Mouse (Mus musculus) small intestine, adult 2 months (tissue): ENCODE results near the gene Tap2. TPM values are rescaled to one million over a fixed set of nuclear protein-coding genes. Genes with fewer than 3 reads are reported as not detected.
"Not testable (repeated sequence)": the region's sequence is repeated elsewhere in the genome, so short reads cannot be mapped to it uniquely, and the experiment has no call there.

Experiments
- H3K27ac ChIP-seq: fragments of 200-500 bp; 2 replicates; pipeline ENCODE4 v1.5.1; 2012; ENCODE audit warnings: low read depth, low read length, control low read depth, inconsistent platforms; ENCODE audit not compliant: insufficient read depth
- H3K27me3 ChIP-seq: fragments of 200-500 bp; 2 replicates; pipeline ENCODE4 v1.6.1; 2012; ENCODE audit warnings: mild to moderate bottlenecking, moderate library complexity, low read length, inconsistent platforms; ENCODE audit not compliant: control insufficient read depth, insufficient read depth
- H3K36me3 ChIP-seq: fragments of 200-500 bp; 2 replicates; pipeline ENCODE4 v1.6.1; 2012; ENCODE audit warnings: mild to moderate bottlenecking, low read length, control low read depth, inconsistent platforms; ENCODE audit not compliant: control insufficient read depth, insufficient read depth
- H3K4me1 ChIP-seq: fragments of 200-500 bp; 2 replicates; pipeline ENCODE4 v1.6.1; 2012; ENCODE audit warnings: low read length, inconsistent platforms, mixed read lengths; ENCODE audit not compliant: control insufficient read depth, insufficient read depth, insufficient read length
- H3K4me3 ChIP-seq: fragments of 200-500 bp; 2 replicates; pipeline ENCODE4 v1.5.1; 2012; ENCODE audit warnings: low read depth, mild to moderate bottlenecking, control low read depth, inconsistent platforms, low read length, moderate library complexity
- CTCF ChIP-seq: fragments of 200-500 bp; IDR thresholded peaks from 2 replicates; pipeline ENCODE4 v1.5.1; 2012; ENCODE audit warnings: low read depth, mild to moderate bottlenecking, control low read depth, inconsistent platforms, low read length, moderate library complexity, mixed read lengths; ENCODE audit not compliant: insufficient replicate concordance, insufficient read length; ENCODE audit errors: extremely low read depth
- POLR2A ChIP-seq: fragments of 200-500 bp; IDR thresholded peaks from 2 replicates; pipeline ENCODE4 v1.6.1; 2012; ENCODE audit warnings: low read depth, mild to moderate bottlenecking, control low read depth, inconsistent platforms, low read length, moderate library complexity
- WGBS: fragments of 180-500 bp; shearing (Covaris S2); methylation state at CpG from one replicate; pipeline ENCODE4 v1.1.7; 2018; 5-methylcytosine and 5-hydroxymethylcytosine counted together
- polyA plus RNA-seq: library from polyadenylated mRNA; depleted of rRNA; stranded (reverse); fragments of >200 nt; gene quantifications from 2 replicates; pipeline ENCODE4 v1.2.3, GENCODE M21; 2012

Gene Tap2
- polyA plus RNA-seq, 1 experiment = 66.1 TPM

- H3K4me1 ChIP-seq = no peaks in the 10 kb centered on the region
- no peaks in the 10 kb centered on the region for H3K27me3 ChIP-seq
- H3K36me3 ChIP-seq = peaks cover 35% of the 10 kb centered on the region
- no peak overlapping the region for H3K27ac ChIP-seq
- TF ChIP-seq POLR2A (no peak), CTCF (no peak)
- no peak overlapping the region for H3K4me3 ChIP-seq
- 83% methylated on average over 8 of the region's 8 CpGs for WGBS
Observed at GRCm38 (mm10) chr17:34217216-34217928, 14.0 kb downstream of the Tap2 start.

- no peaks in the 10 kb centered on the region for H3K27me3 ChIP-seq
- peaks cover 32% of the 10 kb centered on the region for H3K36me3 ChIP-seq
- TF ChIP-seq CTCF = no peak
- TF ChIP-seq POLR2A = no peak
- no peak overlapping the region for H3K4me3 ChIP-seq
- no peaks in the 10 kb centered on the region for H3K4me1 ChIP-seq
- no peak overlapping the region for H3K27ac ChIP-seq
- 82% methylated on average over 5 of the region's 5 CpGs for WGBS
Observed at GRCm38 (mm10) chr17:34217986-34218385, 14.7 kb downstream of the Tap2 start.

- no peak for TF ChIP-seq CTCF
- TF ChIP-seq POLR2A = no peak
Observed at GRCm38 (mm10) chr17:34218675-34219074, 15.3 kb downstream of the Tap2 start.

GRCm38 (mm10) chr17:34219096-34219495 is 15.8 kb downstream of the Tap2 start:
- peak; percentile 53; the same call in 1 of the 2 replicates for TF ChIP-seq CTCF
- WGBS = 85% methylated on average over 9 of the region's 11 CpGs
- Histone ChIP-seq H3K36me3 (peaks cover 23% of the 10 kb centered on the region), H3K4me3 (peak overlapping the region; percentile 29; the same call in 1 of the 2 replicates)
- H3K4me1 ChIP-seq, H3K27me3 ChIP-seq, H3K27ac ChIP-seq: not testable (repeated sequence)

More at GRCm38 (mm10) chr17:34218675-34219074, 15.3 kb downstream of the Tap2 start:
- 43% methylated on average over 11 of the region's 11 CpGs for WGBS
- Histone ChIP-seq H3K27ac (no peak overlapping the region), H3K4me3 (peak overlapping the region; percentile 29), H3K36me3 (peaks cover 26% of the 10 kb centered on the region), H3K27me3 (no peaks in the 10 kb centered on the region), H3K4me1 (no peaks in the 10 kb centered on the region)

- not testable (repeated sequence) for H3K4me1 ChIP-seq, H3K4me3 ChIP-seq, H3K27me3 ChIP-seq, H3K27ac ChIP-seq
- H3K36me3 ChIP-seq = peaks cover 16% of the 10 kb centered on the region
- 88% methylated on average over 6 of the region's 7 CpGs for WGBS
Observed at GRCm38 (mm10) chr17:34219801-34220200, 16.5 kb downstream of the Tap2 start.

GRCm38 (mm10) chr17:34220401-34220800 is 17.1 kb downstream of the Tap2 start:
- H3K4me1 ChIP-seq, H3K4me3 ChIP-seq, H3K27me3 ChIP-seq, H3K27ac ChIP-seq: not testable (repeated sequence)
- H3K36me3 ChIP-seq = peaks cover 12% of the 10 kb centered on the region
- WGBS = 98% methylated on average over 9 of the region's 16 CpGs

GRCm38 (mm10) chr17:34224816-34225215 is 21.5 kb downstream of the Tap2 start:
- no peaks in the 10 kb centered on the region for H3K27me3 ChIP-seq
- H3K27ac ChIP-seq = no peak overlapping the region
- no peak overlapping the region for H3K4me3 ChIP-seq
- H3K36me3 ChIP-seq = no peaks in the 10 kb centered on the region
- TF ChIP-seq POLR2A (no peak), CTCF (no peak)
- 95% methylated on average over 3 of the region's 3 CpGs for WGBS
- H3K4me1 ChIP-seq = no peaks in the 10 kb centered on the region

GRCm38 (mm10) chr17:34225426-34225825 is 22.1 kb downstream of the Tap2 start:
- no peak overlapping the region for H3K27ac ChIP-seq
- H3K4me3 ChIP-seq = no peak overlapping the region
- WGBS = 96% methylated on average over 8 of the region's 8 CpGs
- H3K36me3 ChIP-seq = no peaks in the 10 kb centered on the region
- no peaks in the 10 kb centered on the region for H3K4me1 ChIP-seq
- no peaks in the 10 kb centered on the region for H3K27me3 ChIP-seq
- TF ChIP-seq POLR2A (no peak), CTCF (no peak)

GRCm38 (mm10) chr17:34225911-34226310 is 22.6 kb downstream of the Tap2 start:
- H3K27me3 ChIP-seq, H3K4me3 ChIP-seq, H3K36me3 ChIP-seq, H3K4me1 ChIP-seq, H3K27ac ChIP-seq: not testable (repeated sequence)
- 97% methylated on average over 17 of the region's 23 CpGs for WGBS

- not testable (repeated sequence) for H3K27ac ChIP-seq, H3K4me3 ChIP-seq, H3K4me1 ChIP-seq, H3K36me3 ChIP-seq, H3K27me3 ChIP-seq
- 93% methylated on average over 9 of the region's 9 CpGs for WGBS
Observed at GRCm38 (mm10) chr17:34230971-34231370, 27.6 kb downstream of the Tap2 start.

- not testable (repeated sequence) for H3K4me1 ChIP-seq, H3K27ac ChIP-seq, H3K27me3 ChIP-seq, H3K4me3 ChIP-seq, H3K36me3 ChIP-seq
- 95% methylated on average over 7 of the region's 7 CpGs for WGBS
Observed at GRCm38 (mm10) chr17:34232021-34232420, 28.7 kb downstream of the Tap2 start.
